Mouse (Mus musculus) C2C12 (cell line): Measurements from ENCODE around the gene Twist1.

Experiments used
- CEBPB ChIP-seq: IDR thresholded peaks from one replicate; pipeline ENCODE4 v1.6.1; 2011; ENCODE audit warnings: low read depth, mild to moderate bottlenecking, control low read depth, moderate library complexity
- CTCF ChIP-seq: IDR thresholded peaks from one replicate; pipeline ENCODE4 v1.5.1; 2011; ENCODE audit not compliant: control insufficient read depth, insufficient read depth, insufficient read length
- MAX ChIP-seq: IDR thresholded peaks from one replicate; pipeline ENCODE4 v1.6.1; 2011; ENCODE audit warnings: mild to moderate bottlenecking, control low read depth

DNA sequence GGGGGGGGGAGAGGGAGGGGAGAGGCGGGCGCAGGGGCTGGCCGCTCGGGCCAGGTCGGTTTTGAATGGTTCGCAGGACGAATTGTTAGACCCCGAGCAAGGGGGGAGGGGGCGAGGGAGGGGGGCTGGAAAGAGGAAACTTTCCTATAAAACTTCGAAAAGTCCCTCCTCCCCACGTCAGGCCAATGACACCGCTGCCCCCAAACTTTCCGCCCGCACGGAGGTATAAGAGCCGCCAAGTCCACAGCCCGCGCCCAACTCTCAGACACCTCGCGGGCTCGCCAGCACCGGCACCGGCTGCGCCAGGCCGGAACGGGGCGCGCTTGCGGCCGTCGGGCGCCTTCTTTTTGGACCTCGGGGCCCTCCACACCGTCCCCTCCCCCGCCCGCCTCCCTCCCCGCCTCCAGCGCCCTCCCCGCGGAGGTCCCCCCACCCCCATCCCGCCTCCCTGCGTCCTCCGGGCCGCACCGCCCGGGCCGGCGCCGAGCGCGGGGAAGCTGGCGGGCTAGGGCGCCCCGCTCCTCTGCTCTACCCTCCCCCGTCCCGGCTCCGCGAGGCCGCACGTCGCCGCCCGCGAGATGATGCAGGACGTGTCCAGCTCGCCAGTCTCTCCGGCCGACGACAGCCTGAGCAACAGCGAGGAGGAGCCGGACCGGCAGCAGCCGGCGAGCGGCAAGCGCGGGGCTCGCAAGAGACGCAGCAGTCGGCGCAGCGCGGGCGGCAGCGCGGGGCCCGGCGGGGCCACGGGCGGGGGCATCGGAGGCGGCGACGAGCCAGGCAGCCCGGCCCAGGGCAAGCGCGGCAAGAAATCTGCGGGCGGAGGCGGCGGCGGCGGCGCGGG lies at the start of gene Twist1:
- TF ChIP-seq CTCF (no peak), MAX (no peak), CEBPB (no peak)
